Mouse (Mus musculus) hindbrain, embryonic 11.5 days (tissue): ENCODE results near the gene Lrrc3c. TPM values are rescaled to one million over a fixed set of nuclear protein-coding genes. Genes with fewer than 3 reads are reported as not detected.
"Not testable (repeated sequence)": the region's sequence is repeated elsewhere in the genome, so short reads cannot be mapped to it uniquely, and the experiment has no call there.

Experiments used
- ATAC-seq: fragments of 200-750 bp; cut with Nextera tagmentation; 2 replicates; pipeline ENCODE4 v1.8.0; 2017; ENCODE audit warnings: mild to moderate bottlenecking, moderate TSS enrichment, moderate library complexity; ENCODE audit not compliant: low FRiP score
- DNase-seq: peaks from one replicate; pipeline ENCODE4 v3.0.0-alpha.2; 2015; ENCODE audit warnings: low spot score
- H3K27ac ChIP-seq: fragments of 300-500 bp; sonication (generic); 2 replicates; pipeline ENCODE4 v1.5.1; 2014; ENCODE audit warnings: mild to moderate bottlenecking, low read depth, low read length
- H3K27me3 ChIP-seq: fragments of 300-500 bp; sonication (generic); 2 replicates; pipeline ENCODE4 v1.6.1; 2014; ENCODE audit warnings: mild to moderate bottlenecking, low read length, moderate library complexity, mixed read lengths; ENCODE audit not compliant: control insufficient read depth, insufficient read depth
- H3K36me3 ChIP-seq: fragments of 300-500 bp; sonication (generic); 2 replicates; pipeline ENCODE4 v1.6.1; 2014; ENCODE audit warnings: mild to moderate bottlenecking, low read length, moderate library complexity, mixed read lengths; ENCODE audit not compliant: control insufficient read depth, insufficient read depth
- H3K4me1 ChIP-seq: fragments of 300-500 bp; sonication (generic); replicated peaks from 2 replicates; pipeline ENCODE4 v1.6.1; 2014; ENCODE audit warnings: low read length, mixed read lengths; ENCODE audit not compliant: control insufficient read depth, insufficient read depth
- H3K4me2 ChIP-seq: fragments of 300-500 bp; sonication (generic); replicated peaks from 2 replicates; pipeline ENCODE4 v1.6.1; 2014; ENCODE audit warnings: mild to moderate bottlenecking, low read depth, low read length
- H3K4me3 ChIP-seq: fragments of 300-500 bp; sonication (generic); 2 replicates; pipeline ENCODE4 v1.5.1; 2014; ENCODE audit warnings: low read depth, low read length
- H3K9ac ChIP-seq: fragments of 300-500 bp; sonication (generic); 2 replicates; pipeline ENCODE4 v1.6.1; 2014; ENCODE audit warnings: low read depth, low read length
- H3K9me3 ChIP-seq: fragments of 300-500 bp; sonication (generic); 2 replicates; pipeline ENCODE4 v1.6.1; 2016; ENCODE audit warnings: low read length; ENCODE audit not compliant: control insufficient read depth
- WGBS: fragments of 180-500 bp; shearing (Covaris S2); extraction: QIAGEN DNeasy Blood & Tissue Kit; methylation state at CpG from one replicate; pipeline ENCODE4 v1.1.7; 2014; 5-methylcytosine and 5-hydroxymethylcytosine counted together
- polyA plus RNA-seq: library from polyadenylated mRNA; unstranded; fragments of >200 nt; fragmentation: Nextera tagmentation; extraction: Ambion mirVana; gene quantifications from 2 replicates; pipeline ENCODE4 v1.2.1, GENCODE M21; 2014

Gene Lrrc3c
- polyA plus RNA-seq, 1 experiment from 2014 or later: not detected

- Histone ChIP-seq H3K27ac (no peak overlapping the region), H3K4me1 (no peaks in the 10 kb centered on the region), H3K9me3 (no peaks in the 10 kb centered on the region), H3K4me3 (no peak overlapping the region), H3K27me3 (no peaks in the 10 kb centered on the region), H3K4me2 (no peak overlapping the region), H3K36me3 (no peaks in the 10 kb centered on the region), H3K9ac (no peak overlapping the region)
- 90% methylated on average over 3 of the region's 3 CpGs for WGBS
- DNase-seq (no peak), ATAC-seq (no peak)
Observed at GRCm38 (mm10) chr11:98628706-98629105, 30.6 kb downstream of the Lrrc3c start.

DNA sequence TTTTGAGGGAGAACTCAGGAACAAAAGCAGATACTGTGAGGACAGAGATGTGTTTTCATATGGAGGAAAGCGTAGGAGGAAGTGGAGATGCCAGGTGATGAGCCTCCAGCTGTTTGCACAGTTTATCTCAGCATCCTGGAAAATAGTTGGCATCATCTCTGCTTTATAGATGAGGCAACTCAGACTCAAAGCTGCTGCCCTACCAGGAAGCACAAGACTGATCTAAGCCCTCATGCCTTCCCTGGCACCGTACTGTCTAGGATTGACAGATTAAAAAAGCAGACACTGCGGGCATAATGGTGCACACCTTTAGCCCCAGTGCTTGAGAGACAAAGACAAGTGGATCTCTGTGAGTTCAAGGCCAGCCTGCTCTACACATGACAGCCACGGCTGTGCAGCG is 32.6 kb downstream of the Lrrc3c start:
- Histone ChIP-seq H3K4me3 (no peak overlapping the region), H3K36me3 (no peaks in the 10 kb centered on the region), H3K9me3 (no peaks in the 10 kb centered on the region), H3K4me2 (no peak overlapping the region), H3K4me1 (no peaks in the 10 kb centered on the region), H3K27ac (no peak overlapping the region), H3K27me3 (no peaks in the 10 kb centered on the region), H3K9ac (no peak overlapping the region)
- 86% methylated on average over 5 of the region's 5 CpGs for WGBS
- ATAC-seq: no peak
- no peak for DNase-seq

- ATAC-seq, H3K9ac ChIP-seq, H3K27ac ChIP-seq, H3K4me2 ChIP-seq, H3K9me3 ChIP-seq, H3K36me3 ChIP-seq, H3K4me3 ChIP-seq, H3K4me1 ChIP-seq, H3K27me3 ChIP-seq: not testable (repeated sequence)
- 44% methylated on average over 9 of the region's 10 CpGs for WGBS
- peak; percentile 24 for DNase-seq
Observed at GRCm38 (mm10) chr11:98635312-98635970, 37.4 kb downstream of the Lrrc3c start.

GRCm38 (mm10) chr11:98637501-98637900 is 39.4 kb downstream of the Lrrc3c start:
- no peaks in the 10 kb centered on the region for H3K9me3 ChIP-seq
- H3K4me1 ChIP-seq: no peaks in the 10 kb centered on the region
- no peak overlapping the region for H3K4me3 ChIP-seq
- no peaks in the 10 kb centered on the region for H3K36me3 ChIP-seq
- ATAC-seq (no peak), DNase-seq (no peak)
- no peaks in the 10 kb centered on the region for H3K27me3 ChIP-seq
- no peak overlapping the region for H3K27ac ChIP-seq
- 72% methylated on average over 1 of the region's 1 CpGs for WGBS
- no peak overlapping the region for H3K9ac ChIP-seq
- no peak overlapping the region for H3K4me2 ChIP-seq

DNA sequence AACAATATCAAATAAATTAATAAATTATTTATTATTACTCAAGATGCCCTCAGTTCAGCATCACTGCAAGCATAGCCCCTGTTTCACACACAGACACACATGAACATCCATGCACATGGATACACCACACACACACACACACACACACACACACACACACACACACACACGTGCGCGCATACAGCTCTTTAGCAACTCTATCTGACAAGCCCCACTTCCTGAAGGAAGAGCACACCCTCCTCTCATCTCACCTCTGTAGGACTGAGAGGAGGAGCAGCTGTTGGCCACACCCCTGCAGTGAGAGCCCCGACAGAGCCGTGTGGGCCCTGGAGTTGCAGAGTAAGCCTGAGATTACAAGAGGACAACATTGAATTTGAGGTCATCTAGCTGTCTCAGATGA is 42.0 kb downstream of the Lrrc3c start:
- WGBS: 70% methylated on average over 5 of the region's 5 CpGs
- Histone ChIP-seq H3K4me1 (no peaks in the 10 kb centered on the region), H3K9ac (no peak overlapping the region), H3K4me3 (no peak overlapping the region), H3K36me3 (no peaks in the 10 kb centered on the region), H3K27me3 (no peaks in the 10 kb centered on the region), H3K9me3 (no peaks in the 10 kb centered on the region), H3K27ac (no peak overlapping the region), H3K4me2 (no peak overlapping the region)
- ATAC-seq (no peak), DNase-seq (no peak)

GRCm38 (mm10) chr11:98644757-98645156 is 46.7 kb downstream of the Lrrc3c start:
- ATAC-seq (no peak), DNase-seq (no peak)
- H3K27me3 ChIP-seq: no peaks in the 10 kb centered on the region
- no peaks in the 10 kb centered on the region for H3K9me3 ChIP-seq
- no peak overlapping the region for H3K27ac ChIP-seq
- H3K9ac ChIP-seq: no peak overlapping the region
- 80% methylated on average over 3 of the region's 3 CpGs for WGBS
- H3K36me3 ChIP-seq: no peaks in the 10 kb centered on the region
- H3K4me1 ChIP-seq: no peaks in the 10 kb centered on the region
- no peak overlapping the region for H3K4me2 ChIP-seq
- no peak overlapping the region for H3K4me3 ChIP-seq

DNA sequence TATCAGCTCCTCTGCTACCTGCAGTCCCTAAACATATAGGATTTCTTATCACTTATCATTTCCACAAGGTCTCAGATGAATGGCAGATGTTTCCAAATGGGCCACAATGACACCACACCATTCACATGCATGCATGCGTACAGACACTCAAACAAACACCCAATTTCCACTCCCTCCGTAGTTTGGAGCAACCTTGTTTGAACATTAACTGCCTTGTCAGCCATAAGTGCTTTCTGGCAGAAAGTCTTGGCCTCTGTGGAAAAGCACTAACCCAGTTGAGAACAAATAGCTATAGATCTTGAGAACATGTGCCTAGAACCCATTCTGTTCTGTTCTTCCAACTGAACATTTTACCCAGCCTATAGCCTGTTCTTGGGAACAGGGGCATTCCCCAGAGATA is 47.9 kb downstream of the Lrrc3c start:
- no peak overlapping the region for H3K4me3 ChIP-seq
- WGBS: 74% methylated on average over 2 of the region's 2 CpGs
- no peak overlapping the region for H3K9ac ChIP-seq
- H3K27me3 ChIP-seq: no peaks in the 10 kb centered on the region
- H3K36me3 ChIP-seq: no peaks in the 10 kb centered on the region
- no peak overlapping the region for H3K4me2 ChIP-seq
- H3K9me3 ChIP-seq: no peaks in the 10 kb centered on the region
- DNase-seq (no peak), ATAC-seq (no peak)
- no peaks in the 10 kb centered on the region for H3K4me1 ChIP-seq
- H3K27ac ChIP-seq: no peak overlapping the region

- no peaks in the 10 kb centered on the region for H3K4me1 ChIP-seq
- no peaks in the 10 kb centered on the region for H3K9me3 ChIP-seq
- no peaks in the 10 kb centered on the region for H3K27me3 ChIP-seq
- no peak within 1 kb of the TSS for H3K27ac ChIP-seq
- ATAC-seq (no peak), DNase-seq (no peak)
- H3K4me3 ChIP-seq: no peak within 1 kb of the TSS
- no peak within 1 kb of the TSS for H3K9ac ChIP-seq
- H3K4me2 ChIP-seq: no peak within 1 kb of the TSS
- WGBS: 74% methylated on average over 2 of the region's 2 CpGs
- H3K36me3 ChIP-seq: no peaks in the 10 kb centered on the region
Observed at GRCm38 (mm10) chr11:98646459-98646858, 48.4 kb downstream of the Lrrc3c start, which contains the start of gene Gsdma2. Gene Gsdma2 (plus strand): TSS chr11:98646759.
